Mouse (Mus musculus) left cerebral cortex, postnatal 25 days (tissue): ENCODE measurements around the gene Gria1. TPM values are rescaled to one million over a fixed set of nuclear protein-coding genes. Genes with fewer than 3 reads are reported as not detected.

Experiments used
- DNase-seq, 2 experiments: peaks; one replicate each; pipeline ENCODE4 v3.0.0; 2022; ENCODE audit warnings: low spot score in 2 of 2, mixed read lengths in 1 of 2
- intact Hi-C: fragments of 180-260 bp; cut with DNase I; formaldehyde crosslinking; loops from one replicate; pipeline ENCODE4 v1.15.1; 2025
- total RNA-seq, 2 experiments: library from RNA; stranded (reverse); gene quantifications; 2 replicates each; pipeline ENCODE4 v1.2.3; 2021

Gene Gria1
- 100 to 1,000 TPM; 217 to 229 TPM for total RNA-seq

DNA sequence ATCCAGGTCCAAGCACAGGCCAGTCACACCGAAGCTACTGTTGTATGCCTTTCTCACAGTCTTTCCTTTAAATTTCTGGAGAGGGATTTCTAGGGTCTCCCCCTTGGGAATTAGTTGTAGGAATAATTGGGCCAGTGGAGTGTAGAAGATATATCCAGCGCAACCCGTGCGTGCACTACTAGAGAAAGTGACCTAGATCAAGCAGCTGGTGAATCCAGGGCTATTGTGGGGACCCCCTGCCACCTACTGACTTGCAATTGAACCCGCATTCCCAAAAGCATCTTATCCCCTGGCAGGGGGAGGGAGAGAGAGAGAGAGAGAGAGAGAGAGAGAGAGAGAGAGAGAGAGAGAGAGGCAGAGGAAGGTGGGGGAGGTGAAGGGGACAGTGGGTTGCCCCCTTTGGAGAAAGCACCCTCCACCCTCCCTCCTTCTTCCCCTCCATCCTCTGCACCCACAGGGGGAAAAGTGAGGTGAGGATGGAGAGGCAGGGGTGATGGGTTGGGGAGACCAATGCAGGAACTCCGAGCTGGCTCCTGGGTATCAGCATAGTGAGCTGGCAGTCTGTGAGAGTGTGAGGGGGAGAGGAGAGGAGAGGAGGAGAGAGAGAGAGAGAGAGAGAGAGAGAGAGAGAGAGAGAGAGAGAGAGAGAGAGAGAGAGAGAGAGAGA is at the start of gene Gria1:
Gene Gria1 (plus strand): TSS at position 364 of the 667 bp plus-strand sequence.
- DNase-seq = no peak
- intact Hi-C loops = loop anchor here (5.0 to 10.0 kb wide), 3 partner anchors 264 to 854 kb away; no protein-coding TSS in a partner anchor

GRCm38 (mm10) chr11:56961751-56962150 is 49.4 kb upstream of the Gria1 start:
- no peak for DNase-seq
- intact Hi-C loops = no loop called here

DNA sequence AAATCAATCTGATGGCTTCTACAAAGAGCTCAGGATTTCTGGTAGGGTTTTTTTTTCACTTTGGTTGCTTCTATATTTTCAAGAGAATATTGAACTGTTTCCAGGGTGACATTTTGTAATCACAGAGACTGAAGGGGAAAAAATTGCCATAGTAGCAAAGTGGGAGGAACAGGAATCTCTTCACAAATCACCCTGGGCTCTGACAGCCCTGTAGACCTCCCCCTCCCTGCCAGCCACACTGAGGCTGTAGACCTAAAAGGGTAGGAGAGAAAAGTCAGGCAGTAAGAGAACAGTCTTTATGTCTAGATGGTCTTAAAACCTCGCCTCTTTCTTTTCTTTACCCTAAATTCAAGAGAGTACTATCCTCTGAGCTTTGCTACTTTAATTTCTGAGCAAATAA is 38.4 kb upstream of the Gria1 start:
- DNase-seq = no peak
- intact Hi-C loops = no loop called here

DNA sequence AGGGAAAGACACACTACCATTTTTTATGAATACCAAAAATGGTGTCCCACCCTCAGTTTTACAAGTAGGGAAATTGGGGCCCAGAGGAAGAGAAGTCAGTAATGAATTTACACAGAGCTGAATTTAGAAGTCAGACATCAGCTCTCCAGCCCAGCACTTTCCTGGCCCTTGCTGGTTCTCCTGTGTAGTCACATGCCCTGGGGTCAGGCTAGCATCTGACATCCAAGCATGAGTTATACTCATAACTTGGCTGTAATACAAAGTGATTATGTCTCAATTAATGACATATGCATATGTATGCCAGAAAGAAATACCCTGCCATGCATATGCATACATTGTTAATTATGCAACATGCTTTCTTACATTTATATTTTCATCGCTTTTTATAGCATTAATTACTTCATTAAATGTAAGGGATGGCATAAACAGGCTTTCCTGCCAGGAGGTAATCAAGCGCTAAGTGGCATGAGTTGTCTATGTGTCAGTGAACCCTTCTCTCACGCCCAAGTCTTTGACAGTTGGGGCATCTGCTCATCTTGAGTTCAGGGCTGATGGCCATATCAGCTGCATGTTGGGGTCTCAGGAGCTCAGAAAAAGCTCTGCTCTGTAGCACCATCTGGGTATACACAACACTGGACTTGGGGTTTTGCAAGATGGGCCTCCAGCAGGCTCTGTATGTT is 26.7 kb upstream of the Gria1 start:
- no peak for DNase-seq
- intact Hi-C loops = no loop called here

- DNase-seq = no peak
- intact Hi-C loops = no loop called here
Measured at GRCm38 (mm10) chr11:56985457-56985856, 25.7 kb upstream of the Gria1 start.

GRCm38 (mm10) chr11:56999601-57000001 is 11.6 kb upstream of the Gria1 start:
- DNase-seq = no peak
- intact Hi-C loops = no loop called here

DNA sequence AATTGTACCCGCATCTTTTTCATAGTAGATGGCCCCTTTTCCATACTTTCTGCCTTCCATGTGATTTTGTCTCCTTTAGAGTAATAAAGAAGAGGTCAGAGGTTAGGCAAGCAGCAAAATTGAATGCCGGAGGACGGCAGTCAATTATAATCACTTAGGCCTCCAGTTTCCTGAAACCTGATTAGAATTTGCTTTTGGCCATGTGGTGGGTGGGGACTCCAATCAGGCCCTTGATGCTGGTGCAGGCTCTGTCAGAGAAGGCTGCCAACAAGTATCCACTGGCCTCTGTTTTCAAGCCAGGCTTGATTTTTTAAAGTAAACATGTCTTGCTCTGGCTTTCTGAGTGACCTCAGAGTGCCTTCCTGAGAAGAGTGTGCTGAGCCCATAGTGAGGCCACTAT is 6.6 kb upstream of the Gria1 start:
- intact Hi-C loops = no loop called here
- DNase-seq = no peak

DNA sequence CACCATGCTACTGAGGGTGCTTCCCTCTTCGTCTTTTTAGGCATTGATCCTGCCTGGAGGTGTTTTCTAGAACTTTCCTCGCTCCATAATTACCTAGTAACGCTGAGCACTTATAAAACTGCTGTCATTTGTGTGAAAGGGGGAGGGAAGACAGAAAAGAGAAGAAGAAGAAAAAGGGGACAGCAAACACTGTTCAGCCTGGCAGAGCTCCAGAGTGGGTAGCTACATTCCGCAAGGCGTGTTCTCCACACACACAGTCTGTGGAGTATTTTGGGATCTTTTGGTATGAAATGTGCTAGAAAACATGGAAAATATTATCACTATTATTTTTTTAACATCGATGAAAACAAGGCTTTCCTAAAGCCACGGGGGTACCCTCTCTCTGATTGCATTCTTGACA is 5.8 kb upstream of the Gria1 start:
- DNase-seq = no peak
- intact Hi-C loops = no loop called here

- DNase-seq = no peak
- intact Hi-C loops = no loop called here
Measured at GRCm38 (mm10) chr11:57007790-57008189, 3.4 kb upstream of the Gria1 start.

DNA sequence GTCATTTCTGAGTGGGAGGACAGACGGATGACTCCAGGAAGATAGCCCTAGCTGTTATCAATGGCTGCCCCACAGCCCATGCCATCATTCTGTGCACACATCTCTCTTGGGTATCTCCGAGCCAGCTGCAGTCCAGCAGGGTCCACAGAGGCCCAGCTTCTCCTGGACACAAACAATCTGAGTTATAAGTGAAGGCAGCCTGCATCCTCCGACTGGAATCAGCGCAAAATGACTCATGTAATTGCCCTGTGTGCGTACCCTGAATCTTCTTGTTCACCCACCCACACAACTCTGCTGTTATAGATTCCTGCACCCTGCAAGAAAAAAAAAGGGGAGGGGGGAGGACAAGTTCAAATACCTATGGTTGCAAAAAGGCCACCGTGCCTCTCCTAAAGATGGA is 576 bp upstream of the Gria1 start:
- DNase-seq = no peak
- intact Hi-C loops = loop anchor here (5.0 to 10.0 kb wide), 3 partner anchors 264 to 853 kb away; no protein-coding TSS in a partner anchor

- intact Hi-C loops = loop anchor here (5.0 to 10.0 kb wide), 3 partner anchors 263 to 854 kb away; no protein-coding TSS in a partner anchor
- peak; percentile 72 to 83 for DNase-seq
Measured at GRCm38 (mm10) chr11:57011691-57012039, 478 bp downstream of the Gria1 start.

DNA sequence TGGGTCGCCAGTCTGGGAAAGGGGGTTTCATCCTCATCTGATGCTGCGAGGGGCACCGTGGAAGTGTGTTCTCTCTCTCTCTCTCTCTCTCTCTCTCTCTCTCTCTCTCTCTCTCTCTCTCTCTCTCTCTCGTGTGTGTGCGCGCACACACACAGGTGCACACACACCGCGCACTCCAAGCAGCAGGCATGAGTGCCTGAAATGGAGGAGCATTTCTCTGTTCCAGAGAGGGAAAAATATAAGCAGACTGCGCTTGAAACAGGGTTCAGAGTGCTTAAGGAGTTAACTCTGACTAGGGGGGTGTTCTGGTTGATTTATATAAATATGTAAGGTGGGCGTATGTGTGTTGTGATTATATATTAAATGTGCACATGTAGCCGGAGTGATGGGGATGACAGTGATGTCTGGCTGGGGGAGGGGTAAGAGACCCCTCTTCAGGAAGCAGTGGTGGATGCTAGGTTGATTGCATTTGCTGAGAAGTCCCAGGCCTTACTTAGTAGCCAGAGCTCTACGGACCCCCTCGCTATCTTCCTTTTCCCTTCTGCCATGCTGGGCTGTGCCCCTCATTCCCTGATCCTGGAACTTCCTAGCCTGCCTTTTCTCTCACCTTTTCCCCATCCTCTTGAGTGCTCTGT is 1.2 kb downstream of the Gria1 start:
- no peak for DNase-seq
- intact Hi-C loops = loop anchor here (5.0 to 10.0 kb wide), 3 partner anchors 262 to 855 kb away; no protein-coding TSS in a partner anchor

- DNase-seq = peak; percentile 48 to 57
- intact Hi-C loops = loop anchor here (5.0 to 10.0 kb wide), 3 partner anchors 261 to 856 kb away; no protein-coding TSS in a partner anchor
Measured at GRCm38 (mm10) chr11:57013464-57014190, 2.4 kb downstream of the Gria1 start.

DNA sequence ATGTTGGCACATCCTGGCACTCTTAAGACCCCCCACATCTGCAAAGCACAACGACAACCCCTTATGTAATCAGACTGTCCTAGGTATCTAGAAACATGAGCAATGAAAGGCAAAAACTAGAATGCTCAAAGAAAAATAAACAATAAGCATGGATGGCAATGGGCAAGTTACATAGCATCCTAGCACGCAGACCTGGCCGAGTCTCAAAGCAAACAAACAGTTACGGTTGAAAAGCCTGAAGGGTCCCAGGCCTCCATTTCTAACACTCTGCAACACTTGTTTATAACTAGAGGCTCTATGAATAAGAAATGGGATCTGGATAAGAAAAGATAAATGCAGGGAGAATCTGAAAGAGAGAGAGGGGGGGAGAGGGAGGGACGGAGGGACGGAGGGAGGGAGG is 3.2 kb downstream of the Gria1 start:
- no peak for DNase-seq
- intact Hi-C loops = loop anchor here (5.0 to 10.0 kb wide), 3 partner anchors 260 to 857 kb away; no protein-coding TSS in a partner anchor

GRCm38 (mm10) chr11:57018536-57018935 is 7.3 kb downstream of the Gria1 start:
- DNase-seq = no peak
- intact Hi-C loops = loop anchor here (5.0 to 10.0 kb wide), 4 partner anchors 99 to 446 kb away; no protein-coding TSS in a partner anchor

DNA sequence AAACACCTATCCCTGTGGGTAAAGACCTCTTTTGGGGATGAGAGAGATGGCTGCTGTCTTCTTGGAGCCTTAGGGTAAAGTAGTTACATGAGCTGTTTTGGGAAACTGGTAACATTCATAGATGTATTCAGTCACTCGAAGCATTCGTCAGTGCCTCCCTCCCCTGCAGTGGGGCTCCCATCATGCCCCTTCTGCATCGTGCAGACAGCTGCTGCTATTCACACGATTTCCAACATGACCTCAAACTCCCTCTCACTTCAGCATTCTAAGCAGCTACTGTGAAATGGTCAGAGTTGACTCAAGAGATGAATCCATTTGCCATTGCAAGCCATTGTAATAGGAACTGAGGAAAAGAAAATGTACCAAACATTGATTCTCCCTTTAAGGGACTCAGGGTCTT is 11.2 kb downstream of the Gria1 start:
- peak in 1 of 2 experiments; percentile 67 for DNase-seq
- intact Hi-C loops = no loop called here

GRCm38 (mm10) chr11:57030448-57030847 is 19.3 kb downstream of the Gria1 start:
- DNase-seq = peak; percentile 60 to 96
- intact Hi-C loops = no loop called here

DNA sequence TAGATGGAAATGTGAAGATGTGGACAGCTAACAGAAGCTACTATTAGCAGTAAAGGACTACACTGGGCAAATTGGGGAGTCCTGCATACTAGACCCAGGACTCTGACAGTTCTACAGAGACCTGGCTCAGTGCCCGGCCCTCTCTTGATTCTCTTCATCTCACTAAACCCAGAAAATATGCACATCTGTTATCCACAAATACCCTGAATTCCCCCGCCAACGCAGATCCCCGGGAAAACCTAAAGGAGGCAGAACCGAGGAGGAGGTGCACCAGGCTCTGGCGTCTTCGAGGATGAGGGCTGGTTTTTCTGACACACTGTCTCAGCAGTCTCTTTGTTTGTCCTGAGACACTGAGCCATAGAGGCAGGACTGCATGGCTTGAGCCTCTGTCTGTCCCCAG is 27.6 kb downstream of the Gria1 start:
- intact Hi-C loops = loop anchor here (5.0 kb wide), 1 partner anchor 233 kb away; no protein-coding TSS in a partner anchor
- DNase-seq = peak; percentile 78 to 96

- intact Hi-C loops = loop anchor here (5.0 kb wide), 1 partner anchor 233 kb away; no protein-coding TSS in a partner anchor
- DNase-seq = peak in 1 of 2 experiments; percentile 76
Measured at GRCm38 (mm10) chr11:57039306-57039705, 28.1 kb downstream of the Gria1 start.

DNA sequence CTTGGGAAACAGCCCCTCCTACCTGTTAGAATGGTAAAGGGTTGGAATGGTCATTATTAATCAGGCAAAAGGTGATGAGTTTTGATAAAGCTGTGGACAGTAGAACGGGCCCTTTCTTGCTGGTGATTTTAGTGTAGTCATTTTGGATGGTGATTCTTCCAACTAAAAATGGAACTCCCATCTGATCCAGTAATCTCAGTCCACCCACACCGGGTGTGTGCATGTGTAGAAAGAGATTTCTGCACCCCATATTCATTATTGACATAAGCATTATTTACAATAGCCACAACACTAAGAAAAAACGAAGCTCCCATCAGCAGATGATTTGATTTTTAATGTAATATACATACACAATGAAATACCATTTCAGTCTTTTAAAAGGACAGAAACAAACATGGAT is 30.9 kb downstream of the Gria1 start:
- peak; percentile 27 to 77 for DNase-seq
- intact Hi-C loops = no loop called here
